Mouse (Mus musculus): ENCODE results near the gene Ccdc106.

- TF ChIP-seq CTCF (IDR thresholded peaks at IDR 0.05) (no peak), POLR2A (IDR thresholded peaks at IDR 0.05; ENCODE audit: insufficient read depth, low read depth, low read length) (no peak), EP300 (IDR thresholded peaks at IDR 0.05; ENCODE audit: insufficient read depth, low read depth, low read length) (no peak)
These were observed 4.3 kb upstream of the Ccdc106 start for GRCm38 (mm10) chr7:5016057-5016456.
